Mouse (Mus musculus): ENCODE measurements at regions not wholly inside any gene's neighbourhood (a gene's known extent, or its start where the extent isn't known, plus 50 kb on each side); places are given as distances from the start of the nearest gene placed in this dataset.

- DNase-seq (ENCODE audit: extremely low spot score in 1 of 2, low spot score in 1 of 2) = no peak
Observed at GRCm38 (mm10) chr16:13013891-13014644, 95.4 kb upstream of the Ercc4 start.

- peak in 1 of 2 experiments; percentile 21 for DNase-seq (ENCODE audit: extremely low spot score in 1 of 2, low spot score in 1 of 2)
Observed at GRCm38 (mm10) chr16:13022875-13023274, 86.6 kb upstream of the Ercc4 start.

GRCm38 (mm10) chr16:13025393-13025792 is 84.1 kb upstream of the Ercc4 start:
- DNase-seq (ENCODE audit: extremely low spot score in 1 of 2, low spot score in 1 of 2) = peak; percentile 41 to 69

GRCm38 (mm10) chr16:13034136-13034535 is 75.3 kb upstream of the Ercc4 start:
- DNase-seq (ENCODE audit: extremely low spot score in 1 of 2, low spot score in 1 of 2) = no peak

GRCm38 (mm10) chr16:13036596-13036995 is 72.9 kb upstream of the Ercc4 start:
- DNase-seq (ENCODE audit: extremely low spot score in 1 of 2, low spot score in 1 of 2) = no peak

- no peak for DNase-seq (ENCODE audit: extremely low spot score in 1 of 2, low spot score in 1 of 2)
Observed at GRCm38 (mm10) chr16:13040312-13041100, 69.0 kb upstream of the Ercc4 start.

- DNase-seq (ENCODE audit: extremely low spot score in 1 of 2, low spot score in 1 of 2) = no peak
Observed at GRCm38 (mm10) chr16:13041356-13041755, 68.1 kb upstream of the Ercc4 start.

GRCm38 (mm10) chr16:13045079-13045590 is 64.3 kb upstream of the Ercc4 start:
- DNase-seq (ENCODE audit: extremely low spot score in 1 of 2, low spot score in 1 of 2) = no peak

GRCm38 (mm10) chr16:13046366-13047120 is 62.9 kb upstream of the Ercc4 start:
- DNase-seq (ENCODE audit: extremely low spot score in 1 of 2, low spot score in 1 of 2) = no peak

- no peak for DNase-seq (ENCODE audit: extremely low spot score in 1 of 2, low spot score in 1 of 2)
Observed at GRCm38 (mm10) chr16:13049321-13049720, 60.2 kb upstream of the Ercc4 start.

GRCm38 (mm10) chr16:13050225-13050892 is 59.1 kb upstream of the Ercc4 start:
- peak in 1 of 2 experiments; percentile 11 for DNase-seq (ENCODE audit: extremely low spot score in 1 of 2, low spot score in 1 of 2)

GRCm38 (mm10) chr16:13054956-13055355 is 54.5 kb upstream of the Ercc4 start:
- peak in 1 of 2 experiments; percentile 10 for DNase-seq (ENCODE audit: extremely low spot score in 1 of 2, low spot score in 1 of 2)
